Mouse (Mus musculus): ENCODE data around the gene Gtf3c5.

The Gtf3c5 gene

GRCm38 (mm10) chr2:28576815-28577214, 6.7 kb downstream of the Gtf3c5 start:
- in situ Hi-C loops (cut with MboI, MseI) = no loop called here

- in situ Hi-C loops (cut with MboI, MseI) = no loop called here
These were observed 8.2 kb downstream of the Gtf3c5 start for GRCm38 (mm10) chr2:28575341-28575740.

GRCm38 (mm10) chr2:28569903-28570302, 13.6 kb downstream of the Gtf3c5 start:
- in situ Hi-C loops (cut with MboI, MseI) = loop anchor here in 1 of 2 experiments (5.0 kb wide), 1 partner anchor 552 kb away; the partner anchor contains the start of gene Setx

- in situ Hi-C loops (cut with MboI, MseI) = no loop called here
These were observed 17.0 kb downstream of the Gtf3c5 start for GRCm38 (mm10) chr2:28566545-28566944.

- in situ Hi-C loops (cut with MboI, MseI) = no loop called here
These were observed 19.2 kb downstream of the Gtf3c5 start for GRCm38 (mm10) chr2:28564380-28564779.

GRCm38 (mm10) chr2:28563830-28564229, 19.7 kb downstream of the Gtf3c5 start:
- in situ Hi-C loops (cut with MboI, MseI) = no loop called here

GRCm38 (mm10) chr2:28563303-28563702, 20.2 kb downstream of the Gtf3c5 start, which contains the start of gene Cel:
Gene Cel, minus strand, starts transcription at chr2:28563403.
- in situ Hi-C loops (cut with MboI, MseI) = no loop called here

- in situ Hi-C loops (cut with MboI, MseI) = loop anchor here in 1 of 2 experiments (10.0 kb wide), 1 partner anchor 353 kb away; no protein-coding TSS in a partner anchor
These were observed 26.1 kb downstream of the Gtf3c5 start for GRCm38 (mm10) chr2:28557452-28557851.

GRCm38 (mm10) chr2:28552301-28552700, 31.2 kb downstream of the Gtf3c5 start:
- in situ Hi-C loops (cut with MboI, MseI) = loop anchor here in 1 of 2 experiments (10.0 kb wide), 1 partner anchor 348 kb away; no protein-coding TSS in a partner anchor

GRCm38 (mm10) chr2:28549157-28549556, 34.4 kb downstream of the Gtf3c5 start:
- in situ Hi-C loops (cut with MboI, MseI) = loop anchor here (5.0 kb wide), 1 partner anchor 37 kb away; the partner anchor contains the start of gene Ralgds (in 2 of the 2)

- in situ Hi-C loops (cut with MboI, MseI) = loop anchor here (5.0 kb wide), 1 partner anchor 35 kb away; the partner anchor contains the start of gene Ralgds (in 2 of the 2)
These were observed 36.0 kb downstream of the Gtf3c5 start for GRCm38 (mm10) chr2:28547237-28548172.

GRCm38 (mm10) chr2:28546560-28546959, 37.0 kb downstream of the Gtf3c5 start:
- in situ Hi-C loops (cut with MboI, MseI) = loop anchor here (5.0 kb wide), 1 partner anchor 34 kb away; the partner anchor contains the start of gene Ralgds (in 2 of the 2)

GRCm38 (mm10) chr2:28545976-28546375, 37.6 kb downstream of the Gtf3c5 start:
- in situ Hi-C loops (cut with MboI, MseI) = loop anchor here (5.0 kb wide), 1 partner anchor 34 kb away; the partner anchor contains the start of gene Ralgds (in 2 of the 2)

- in situ Hi-C loops (cut with MboI, MseI) = no loop called here
These were observed 39.7 kb downstream of the Gtf3c5 start for GRCm38 (mm10) chr2:28543894-28544293.

GRCm38 (mm10) chr2:28540587-28541227, 42.8 kb downstream of the Gtf3c5 start:
- in situ Hi-C loops (cut with MboI, MseI) = no loop called here

- in situ Hi-C loops (cut with MboI, MseI) = no loop called here
These were observed 43.6 kb downstream of the Gtf3c5 start for GRCm38 (mm10) chr2:28539949-28540348.

- in situ Hi-C loops (cut with MboI, MseI) = no loop called here
These were observed 44.3 kb downstream of the Gtf3c5 start for GRCm38 (mm10) chr2:28539206-28539605.

- in situ Hi-C loops (cut with MboI, MseI) = no loop called here
These were observed 44.8 kb downstream of the Gtf3c5 start for GRCm38 (mm10) chr2:28538817-28539128.

GRCm38 (mm10) chr2:28537995-28538816, 45.3 kb downstream of the Gtf3c5 start:
- in situ Hi-C loops (cut with MboI, MseI) = no loop called here

- in situ Hi-C loops (cut with MboI, MseI) = no loop called here
These were observed 46.0 kb downstream of the Gtf3c5 start for GRCm38 (mm10) chr2:28537634-28537920.
